21 mouse cellular contexts compared by ENCODE assay signal in genomic region chr16:35967319-35967718, GRCm38 (mm10). TPM values are rescaled to one million over a fixed set of nuclear protein-coding genes. Genes with fewer than 3 reads are reported as not detected.
DNase-seq lines count a peak whose midpoint lies in the region; ATAC-seq and TF ChIP-seq lines count a peak whose summit lies in the region.
"Had no signal": no experiment of that assay in that cellular context is flagged by ENCODE, and none has a peak within 500 bp of the region (broad histone marks: within the 10 kb centered on the region; RNA-seq: fewer than 3 reads in every experiment).

No protein-coding gene starts in this region.

- no peak overlapping the region for H3K27ac ChIP-seq in hindbrain, postnatal 0 days
- H3K27ac ChIP-seq in hindbrain, embryonic 11.5 days (ENCODE audit: low read depth, low read length), result no peak overlapping the region
- H3K27ac ChIP-seq in lung, postnatal 0 days (ENCODE audit: low read length), result no peak overlapping the region
- H3K27ac ChIP-seq in thymus, adult 2 months (ENCODE audit: control insufficient read depth, insufficient read depth, low read length), result no peak overlapping the region
- H3K27ac ChIP-seq: embryonic facial prominence, embryonic 10.5 days; forebrain, embryonic 13.5 days; hindbrain, embryonic 13.5 days; kidney, embryonic 15.5 days; limb, embryonic 15.5 days; neural tube, embryonic 13.5 days had no signal

- no peak overlapping the region for H3K4me2 ChIP-seq in hindbrain, postnatal 0 days (ENCODE audit: low read depth, low read length)
- no peak overlapping the region for H3K4me2 ChIP-seq in hindbrain, embryonic 11.5 days (replicated peaks; ENCODE audit: low read depth, low read length)
- H3K4me2 ChIP-seq in lung, postnatal 0 days (replicated peaks; ENCODE audit: low read depth, low read length), result no peak overlapping the region
- H3K4me2 ChIP-seq: forebrain, embryonic 13.5 days; heart, embryonic 11.5 days; hindbrain, embryonic 13.5 days; kidney, embryonic 15.5 days; limb, embryonic 15.5 days; neural tube, embryonic 13.5 days had no signal

- peak; percentile 36 for DNase-seq in hindbrain, postnatal 0 days (ENCODE audit: low spot score)
- DNase-seq in hindbrain, embryonic 11.5 days (ENCODE audit: low spot score), result no peak
- DNase-seq in lung, postnatal 0 days (ENCODE audit: low spot score), result no peak
- DNase-seq in lung, postnatal 10 days, result no peak
- peak; percentile 54 for DNase-seq in ES-CJ7 (ENCODE audit: low read depth, low spot score)
- DNase-seq in splenic B cell, adult 2 months (ENCODE audit: low read depth, low spot score), result peak; percentile 28
- DNase-seq in heart, adult 8-10 months (ENCODE audit: low spot score), result no peak
- DNase-seq in thymus, adult 2 months, result no peak
- DNase-seq: cerebellum, adult 8-10 months; gastrocnemius, postnatal 25 days; heart, postnatal 10 days; layer of hippocampus, postnatal 36 days; lung, postnatal 4 days; thymus, adult 18-20 months had no signal

- ATAC-seq in hindbrain, postnatal 0 days, result no peak
- no peak for ATAC-seq in hindbrain, embryonic 11.5 days (ENCODE audit: low FRiP score)
- no peak for ATAC-seq in lung, postnatal 0 days
- ATAC-seq: forebrain, embryonic 13.5 days had no signal

- H3K4me1 ChIP-seq in hindbrain, postnatal 0 days (ENCODE audit: insufficient read depth, low read length), result no peaks in the 10 kb centered on the region
- no peaks in the 10 kb centered on the region for H3K4me1 ChIP-seq in hindbrain, embryonic 11.5 days (replicated peaks; ENCODE audit: control insufficient read depth, insufficient read depth, low read length)
- H3K4me1 ChIP-seq in lung, postnatal 0 days (ENCODE audit: insufficient read depth, low read depth, low read length), result no peaks in the 10 kb centered on the region
- H3K4me1 ChIP-seq in thymus, adult 2 months (replicated peaks; ENCODE audit: control insufficient read depth, insufficient read depth, low read length), result no peaks in the 10 kb centered on the region
- H3K4me1 ChIP-seq: embryonic facial prominence, embryonic 10.5 days; forebrain, embryonic 13.5 days; hindbrain, embryonic 13.5 days; limb, embryonic 15.5 days; neural tube, embryonic 13.5 days had no signal

- H3K4me3 ChIP-seq in hindbrain, postnatal 0 days (ENCODE audit: low read length), result no peak overlapping the region
- H3K4me3 ChIP-seq in hindbrain, embryonic 11.5 days (ENCODE audit: low read depth, low read length), result no peak overlapping the region
- no peak overlapping the region for H3K4me3 ChIP-seq in lung, postnatal 0 days (ENCODE audit: low read depth, low read length)
- H3K4me3 ChIP-seq in thymus, adult 2 months (ENCODE audit: control insufficient read depth, insufficient read depth, low read length), result no peak overlapping the region
- H3K4me3 ChIP-seq: embryonic facial prominence, embryonic 10.5 days; forebrain, embryonic 13.5 days; hindbrain, embryonic 13.5 days; kidney, embryonic 15.5 days; limb, embryonic 15.5 days; neural tube, embryonic 13.5 days had no signal

- TF ChIP-seq POLR2A in thymus, adult 2 months (IDR thresholded peaks at IDR 0.05; ENCODE audit: control insufficient read depth, extremely low read depth, insufficient read depth, low read length, poor library complexity), result no peak

- H3K27me3 ChIP-seq in hindbrain, postnatal 0 days (ENCODE audit: insufficient read depth, low read length), result no peaks in the 10 kb centered on the region
- H3K27me3 ChIP-seq in hindbrain, embryonic 11.5 days (ENCODE audit: control insufficient read depth, insufficient read depth, low read length), result no peaks in the 10 kb centered on the region
- H3K27me3 ChIP-seq in lung, postnatal 0 days (replicated peaks; ENCODE audit: insufficient read depth, low read length), result no peaks in the 10 kb centered on the region
- H3K27me3 ChIP-seq in splenic B cell, adult 2 months (ENCODE audit: control insufficient read depth, insufficient read depth, low read length, poor library complexity, severe bottlenecking), result no peaks in the 10 kb centered on the region
- H3K27me3 ChIP-seq in thymus, adult 2 months (ENCODE audit: control insufficient read depth, insufficient read depth, low read length), result no peaks in the 10 kb centered on the region
- H3K27me3 ChIP-seq: forebrain, embryonic 13.5 days; hindbrain, embryonic 13.5 days; kidney, embryonic 15.5 days; limb, embryonic 15.5 days; neural tube, embryonic 13.5 days had no signal

- no peak for TF ChIP-seq EP300 in lung, postnatal 0 days (IDR thresholded peaks at IDR 0.05)

- H3K9ac ChIP-seq in hindbrain, postnatal 0 days (replicated peaks; ENCODE audit: low read length), result no peak overlapping the region
- H3K9ac ChIP-seq in hindbrain, embryonic 11.5 days (ENCODE audit: low read depth, low read length), result no peak overlapping the region
- no peak overlapping the region for H3K9ac ChIP-seq in lung, postnatal 0 days (replicated peaks; ENCODE audit: low read depth)
- H3K9ac ChIP-seq: forebrain, embryonic 13.5 days; hindbrain, embryonic 13.5 days; kidney, embryonic 15.5 days; limb, embryonic 15.5 days; neural tube, embryonic 13.5 days had no signal

- H3K36me3 ChIP-seq in hindbrain, postnatal 0 days (ENCODE audit: insufficient read depth, low read length), result no peaks in the 10 kb centered on the region
- no peaks in the 10 kb centered on the region for H3K36me3 ChIP-seq in hindbrain, embryonic 11.5 days (ENCODE audit: control insufficient read depth, insufficient read depth, low read length)
- H3K36me3 ChIP-seq in lung, postnatal 0 days (ENCODE audit: insufficient read depth, low read length), result peaks cover 11% of the 10 kb centered on the region; the same call in 1 of the 2 replicates
- H3K36me3 ChIP-seq in splenic B cell, adult 2 months (ENCODE audit: control insufficient read depth, insufficient read depth, low read length, poor library complexity, severe bottlenecking), result peaks cover 25% of the 10 kb centered on the region
- H3K36me3 ChIP-seq in thymus, adult 2 months (ENCODE audit: control insufficient read depth, insufficient read depth, low read length), result peaks cover 38% of the 10 kb centered on the region
- H3K36me3 ChIP-seq: embryonic facial prominence, embryonic 10.5 days; hindbrain, embryonic 13.5 days; kidney, embryonic 15.5 days; limb, embryonic 15.5 days; neural tube, embryonic 13.5 days had no signal

- TF ChIP-seq CTCF in hindbrain, postnatal 0 days (IDR thresholded peaks at IDR 0.05; ENCODE audit: low read depth), result peak; percentile 67
- TF ChIP-seq CTCF in lung, postnatal 0 days (IDR thresholded peaks at IDR 0.05), result peak; percentile 37
- no peak for TF ChIP-seq CTCF in thymus, adult 2 months (IDR thresholded peaks at IDR 0.05; ENCODE audit: borderline replicate concordance, control insufficient read depth, extremely low read depth, insufficient read depth, low read length, poor library complexity)

- 86% methylated on average over 4 of the region's 4 CpGs for WGBS in hindbrain, postnatal 0 days
- 95% methylated on average over 4 of the region's 4 CpGs for WGBS in hindbrain, embryonic 11.5 days
- WGBS in lung, postnatal 0 days, result 83% methylated on average over 4 of the region's 4 CpGs
- WGBS in thymus, adult 2 months, result 93% methylated on average over 4 of the region's 4 CpGs

- H3K9me3 ChIP-seq in hindbrain, postnatal 0 days (ENCODE audit: low read length), result no peaks in the 10 kb centered on the region
- H3K9me3 ChIP-seq in hindbrain, embryonic 11.5 days (ENCODE audit: control insufficient read depth, low read length), result no peaks in the 10 kb centered on the region
- no peaks in the 10 kb centered on the region for H3K9me3 ChIP-seq in lung, postnatal 0 days (ENCODE audit: low read length)
- H3K9me3 ChIP-seq: embryonic facial prominence, embryonic 10.5 days; forebrain, embryonic 13.5 days; hindbrain, embryonic 13.5 days; kidney, embryonic 15.5 days; limb, embryonic 15.5 days; neural tube, embryonic 13.5 days had no signal

RNA-seq across cellular contexts. Expression of gene Kpna1, which starts 11.2 kb away (rescaled TPM):
- 53.8 and 55.9 TPM in 2 replicates for total RNA-seq in hindbrain, postnatal 0 days (2014; rRNA removed)
- 54.6 and 55.2 TPM in 2 replicates for polyA plus RNA-seq in hindbrain, postnatal 0 days (2015; fragmentation: Nextera tagmentation; extraction: Ambion mirVana)
- 82.4 and 96.6 TPM in 2 replicates for polyA plus RNA-seq in hindbrain, embryonic 11.5 days (2014; fragmentation: Nextera tagmentation; extraction: Ambion mirVana)
- polyA plus RNA-seq in lung, postnatal 0 days (2015; fragmentation: Nextera tagmentation; extraction: Ambion mirVana), result 16.7 and 19.0 TPM in 2 replicates
- total RNA-seq in heart, adult 8-10 months (2022), result 100 to 1,000 TPM; 115 to 133 (median 122) TPM
- polyA plus RNA-seq in thymus, adult 2 months (2012; rRNA removed), result 9.4 and 10.3 TPM in 2 replicates

RNA-seq across cellular contexts. Expression of gene Dtx3l, which starts 28.4 kb away (rescaled TPM):
- 0.93 and 2.5 TPM in 2 replicates for total RNA-seq in hindbrain, postnatal 0 days (2014; rRNA removed)
- polyA plus RNA-seq in hindbrain, postnatal 0 days (2015; fragmentation: Nextera tagmentation; extraction: Ambion mirVana), result 1.2 and 1.5 TPM in 2 replicates
- polyA plus RNA-seq in hindbrain, embryonic 11.5 days (2014; fragmentation: Nextera tagmentation; extraction: Ambion mirVana), result 2.2 and 2.5 TPM in 2 replicates
- polyA plus RNA-seq in lung, postnatal 0 days (2015; fragmentation: Nextera tagmentation; extraction: Ambion mirVana), result 6.2 and 6.4 TPM in 2 replicates
- 10 to 100 TPM in 2 of 4 experiments, 1 to 10 TPM in 2; 8.1 to 11.3 (median 10.3) TPM for total RNA-seq in heart, adult 8-10 months (2022)
- 20.6 and 20.9 TPM in 2 replicates for polyA plus RNA-seq in thymus, adult 2 months (2012; rRNA removed)

RNA-seq across cellular contexts. Expression of gene Parp9, which starts 29.0 kb away (rescaled TPM):
- total RNA-seq in hindbrain, postnatal 0 days (2014; rRNA removed), result 2.5 and 3.5 TPM in 2 replicates
- polyA plus RNA-seq in hindbrain, postnatal 0 days (2015; fragmentation: Nextera tagmentation; extraction: Ambion mirVana), result 3.6 and 3.8 TPM in 2 replicates
- polyA plus RNA-seq in hindbrain, embryonic 11.5 days (2014; fragmentation: Nextera tagmentation; extraction: Ambion mirVana), result 2.0 and 2.7 TPM in 2 replicates
- polyA plus RNA-seq in lung, postnatal 0 days (2015; fragmentation: Nextera tagmentation; extraction: Ambion mirVana), result 14.2 and 14.6 TPM in 2 replicates
- 10 to 100 TPM in 2 of 4 experiments, 1 to 10 TPM in 2; 7.5 to 11.6 (median 9.8) TPM for total RNA-seq in heart, adult 8-10 months (2022)
- 13.5 and 14.8 TPM in 2 replicates for polyA plus RNA-seq in thymus, adult 2 months (2012; rRNA removed)

Comparison
In these comparisons a context has a peak if more than half of its experiments do, and no peak if none do; other contexts are left out.
1. DNase-seq: peak in hindbrain, postnatal 0 days (single experiment), ES-CJ7 (single experiment) and splenic B cell, adult 2 months (single experiment); none in hindbrain, embryonic 11.5 days (single experiment), lung, postnatal 0 days (single experiment), lung, postnatal 10 days (single experiment), heart, adult 8-10 months (single experiment) and thymus, adult 2 months (single experiment).